Mouse (Mus musculus): Measurements from ENCODE around the gene Nf1. TPM values are rescaled to one million over a fixed set of nuclear protein-coding genes. Genes with fewer than 3 reads are reported as not detected.

Gene Nf1
- polyA plus RNA-seq, 1 experiment from 2014 or later: 5.6 TPM

DNA sequence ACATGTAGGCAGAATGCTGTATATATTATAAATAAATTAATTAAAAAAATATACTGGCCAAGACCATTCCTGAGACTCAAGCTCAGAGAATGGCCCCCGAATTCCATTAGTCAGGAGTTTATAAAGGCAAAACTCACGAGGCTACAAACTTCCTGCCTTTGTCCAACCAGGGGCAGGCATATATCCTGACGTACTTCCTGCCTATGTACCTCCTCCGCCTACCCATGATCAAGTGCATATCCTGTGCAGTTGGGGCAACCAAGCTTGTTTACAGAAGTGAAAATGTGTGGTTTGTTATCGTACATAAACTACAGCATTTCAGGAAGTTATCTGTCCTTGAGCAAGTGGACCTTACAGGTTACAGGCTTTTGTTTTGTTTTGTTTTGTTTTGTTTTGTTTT lies 283.5 kb downstream of the Nf1 start:
- no peak overlapping the region for H3K4me2 ChIP-seq

GRCm38 (mm10) chr11:79624801-79625302 lies 285.4 kb downstream of the Nf1 start:
- no peaks in the 10 kb centered on the region for H3K9me3 ChIP-seq (replicated peaks)
- no peak overlapping the region for H3K9ac ChIP-seq
- ATAC-seq (ENCODE audit: insufficient number of reproducible peaks, low FRiP score): no peak
- H3K27me3 ChIP-seq (replicated peaks): peaks cover 5% of the 10 kb centered on the region
- H3K36me3 ChIP-seq: no peaks in the 10 kb centered on the region
- no peak overlapping the region for H3K4me3 ChIP-seq
- no peaks in the 10 kb centered on the region for H3K4me1 ChIP-seq (replicated peaks)
- H3K4me2 ChIP-seq: no peak overlapping the region
- H3K27ac ChIP-seq (ENCODE audit: poor library complexity, severe bottlenecking): no peak overlapping the region
- WGBS: 20% methylated on average over 4 of the region's 4 CpGs

More for the DNA sequence above, 283.5 kb downstream of the Nf1 start:
- Histone ChIP-seq H3K4me3 (no peak overlapping the region), H3K4me1 (replicated peaks) (no peaks in the 10 kb centered on the region), H3K36me3 (no peaks in the 10 kb centered on the region), H3K9me3 (replicated peaks) (no peaks in the 10 kb centered on the region), H3K9ac (no peak overlapping the region), H3K27me3 (replicated peaks) (peaks cover 8% of the 10 kb centered on the region), H3K27ac (ENCODE audit: poor library complexity, severe bottlenecking) (no peak overlapping the region)
- ATAC-seq (ENCODE audit: insufficient number of reproducible peaks, low FRiP score): no peak
- 67% methylated on average over 5 of the region's 5 CpGs for WGBS

- Histone ChIP-seq H3K4me1 (replicated peaks) (peaks cover 8% of the 10 kb centered on the region), H3K9ac (no peak overlapping the region), H3K27me3 (replicated peaks) (peaks cover 3% of the 10 kb centered on the region; the same call in 1 of the 2 replicates), H3K9me3 (replicated peaks) (no peaks in the 10 kb centered on the region), H3K4me2 (no peak overlapping the region), H3K36me3 (no peaks in the 10 kb centered on the region), H3K4me3 (no peak overlapping the region), H3K27ac (ENCODE audit: poor library complexity, severe bottlenecking) (no peak overlapping the region)
- 63% methylated on average over 3 of the region's 3 CpGs for WGBS
- no peak for ATAC-seq (ENCODE audit: insufficient number of reproducible peaks, low FRiP score)
Observed at GRCm38 (mm10) chr11:79628716-79629115, 289.2 kb downstream of the Nf1 start.

DNA sequence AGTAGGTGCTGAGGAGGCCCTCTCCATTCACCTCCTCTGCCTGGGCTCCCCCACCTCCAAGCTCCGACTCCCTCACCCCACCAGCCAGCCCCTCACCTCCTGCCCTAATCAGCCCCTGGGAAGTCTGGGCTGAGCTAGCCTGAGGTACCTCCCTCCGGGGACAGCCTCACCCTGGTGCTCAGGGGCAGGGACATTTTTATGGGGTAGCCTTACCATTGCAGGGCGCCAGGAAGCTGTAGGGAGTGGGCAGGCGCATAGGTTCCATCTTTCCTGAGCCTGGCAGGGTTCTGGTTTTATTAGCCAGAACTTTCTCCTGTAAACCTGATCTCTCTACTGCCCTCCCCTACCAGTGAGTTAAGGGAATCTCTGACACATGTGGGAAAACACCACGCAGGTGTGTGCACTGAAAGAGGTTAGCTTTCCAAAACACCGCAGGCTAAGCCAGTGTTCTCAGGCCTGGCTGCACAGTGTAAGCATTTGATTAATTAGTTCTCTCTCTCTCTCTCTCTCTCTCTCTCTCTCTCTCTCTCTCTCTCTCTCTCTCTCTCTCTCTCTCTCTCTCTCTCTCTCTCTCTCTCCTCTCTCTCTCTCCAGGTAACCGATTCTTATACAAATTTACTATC lies 290.4 kb downstream of the Nf1 start:
- H3K27me3 ChIP-seq (replicated peaks): no peaks in the 10 kb centered on the region
- H3K4me3 ChIP-seq: no peak overlapping the region
- no peak overlapping the region for H3K27ac ChIP-seq (ENCODE audit: poor library complexity, severe bottlenecking)
- H3K4me2 ChIP-seq: no peak overlapping the region
- peaks cover 12% of the 10 kb centered on the region for H3K4me1 ChIP-seq (replicated peaks)
- H3K36me3 ChIP-seq: no peaks in the 10 kb centered on the region
- no peak for ATAC-seq (ENCODE audit: insufficient number of reproducible peaks, low FRiP score)
- no peaks in the 10 kb centered on the region for H3K9me3 ChIP-seq (replicated peaks)
- 76% methylated on average over 7 of the region's 7 CpGs for WGBS
- no peak overlapping the region for H3K9ac ChIP-seq

DNA sequence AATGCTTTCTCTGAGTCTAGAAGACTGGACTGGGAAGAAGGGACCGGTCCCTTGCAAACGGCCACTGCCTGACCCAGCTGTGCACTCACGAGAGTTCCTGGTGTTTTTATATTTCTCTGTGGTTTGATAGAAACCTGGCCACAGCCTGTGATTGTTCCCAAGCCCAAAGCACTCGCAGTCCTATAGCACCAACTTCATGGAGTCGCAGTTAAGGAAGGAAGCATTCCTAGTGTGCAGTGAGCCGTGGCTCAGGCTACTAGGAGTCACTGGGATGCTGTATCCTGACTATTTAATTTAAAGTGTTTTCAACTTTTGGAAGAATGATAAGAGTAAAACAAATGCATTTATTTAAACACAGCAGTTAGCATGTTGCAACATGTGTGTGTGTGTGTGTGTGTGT lies 291.0 kb downstream of the Nf1 start:
- H3K9ac ChIP-seq: no peak overlapping the region
- no peak for ATAC-seq (ENCODE audit: insufficient number of reproducible peaks, low FRiP score)

More for the DNA sequence above, 291.0 kb downstream of the Nf1 start:
- Histone ChIP-seq H3K4me1 (replicated peaks) (peaks cover 12% of the 10 kb centered on the region), H3K4me3 (no peak overlapping the region), H3K27ac (ENCODE audit: poor library complexity, severe bottlenecking) (no peak overlapping the region), H3K9me3 (replicated peaks) (0 out of 2 replicates have a peak, but pooled peaks cover under 1% of the 10 kb centered on the region), H3K27me3 (replicated peaks) (no peaks in the 10 kb centered on the region), H3K36me3 (no peaks in the 10 kb centered on the region), H3K4me2 (no peak overlapping the region)
- WGBS: 71% methylated on average over 6 of the region's 6 CpGs

Other genes starting within 250 kb of the Nf1 start
- gene Ksr1, start 193.3 kb upstream of the Nf1 start, polyA plus RNA-seq (2016; fragmentation: Nextera tagmentation; extraction: Ambion mirVana): 3.3 and 3.5 TPM in 2 replicates
- gene Wsb1, start 85.0 kb upstream of the Nf1 start, polyA plus RNA-seq (2016; fragmentation: Nextera tagmentation; extraction: Ambion mirVana): 222 and 233 TPM in 2 replicates
- not detected in 2 replicates for gene Gm9964, start 42.8 kb upstream of the Nf1 start, polyA plus RNA-seq (2016; fragmentation: Nextera tagmentation; extraction: Ambion mirVana)
- 0.08 TPM in 2 replicates for gene Omg, start 164.4 kb downstream of the Nf1 start, polyA plus RNA-seq (2016; fragmentation: Nextera tagmentation; extraction: Ambion mirVana)
- 0.36 TPM in 1 of 2 replicates, not detected in the other for gene Evi2b, start 184.1 kb downstream of the Nf1 start, polyA plus RNA-seq (2016; fragmentation: Nextera tagmentation; extraction: Ambion mirVana)
- 0.55 and 0.64 TPM in 2 replicates for gene Evi2, start 190.9 kb downstream of the Nf1 start, polyA plus RNA-seq (2016; fragmentation: Nextera tagmentation; extraction: Ambion mirVana)
- gene Evi2a, start 190.9 kb downstream of the Nf1 start, polyA plus RNA-seq (2016; fragmentation: Nextera tagmentation; extraction: Ambion mirVana): 1.1 and 1.7 TPM in 2 replicates

Data from heart, embryonic 12.5 days (tissue).